Mouse (Mus musculus) liver, embryonic 13.5 days (tissue): ENCODE measurements around the gene Gm10358. TPM values are rescaled to one million over a fixed set of nuclear protein-coding genes. Genes with fewer than 3 reads are reported as not detected.
"Not testable (repeated sequence)": the region's sequence is repeated elsewhere in the genome, so short reads cannot be mapped to it uniquely, and the experiment has no call there.

ENCODE experiments used
- ATAC-seq: fragments of 200-750 bp; cut with Nextera tagmentation; 2 replicates; pipeline ENCODE4 v1.8.0; 2017; ENCODE audit warnings: low read depth, mild to moderate bottlenecking, moderate number of reproducible peaks, moderate library complexity
- DNase-seq: peaks from one replicate; pipeline ENCODE4 v3.0.0; 2022
- H3K27ac ChIP-seq: fragments of 300-500 bp; sonication (generic); 2 replicates; pipeline ENCODE4 v1.5.1; 2015; ENCODE audit warnings: moderate library complexity, mild to moderate bottlenecking, inconsistent platforms
- H3K27me3 ChIP-seq: fragments of 300-500 bp; sonication (generic); 2 replicates; pipeline ENCODE4 v1.6.1; 2015; ENCODE audit warnings: mild to moderate bottlenecking, inconsistent platforms
- H3K36me3 ChIP-seq: fragments of 300-500 bp; sonication (generic); 2 replicates; pipeline ENCODE4 v1.6.1; 2015; ENCODE audit warnings: mild to moderate bottlenecking, inconsistent platforms
- H3K4me1 ChIP-seq: fragments of 300-500 bp; sonication (generic); replicated peaks from 2 replicates; pipeline ENCODE4 v1.6.1; 2015; ENCODE audit warnings: inconsistent platforms
- H3K4me2 ChIP-seq: fragments of 300-500 bp; sonication (generic); 2 replicates; pipeline ENCODE4 v1.6.1; 2015; ENCODE audit warnings: inconsistent platforms, mild to moderate bottlenecking, moderate library complexity
- H3K4me3 ChIP-seq: fragments of 300-500 bp; sonication (generic); replicated peaks from 2 replicates; pipeline ENCODE4 v1.5.1; 2015; ENCODE audit warnings: mild to moderate bottlenecking, inconsistent platforms
- H3K9ac ChIP-seq: fragments of 300-500 bp; sonication (generic); 2 replicates; pipeline ENCODE4 v1.6.1; 2015; ENCODE audit warnings: mild to moderate bottlenecking, inconsistent platforms
- H3K9me3 ChIP-seq: fragments of 300-500 bp; sonication (generic); replicated peaks from 2 replicates; pipeline ENCODE4 v1.6.1; 2016; ENCODE audit warnings: inconsistent platforms
- WGBS: fragments of 180-500 bp; shearing (Covaris S2); methylation state at CpG from one replicate; pipeline ENCODE4 v1.1.7; 2015; ENCODE audit not compliant: insufficient replicate concordance; 5-methylcytosine and 5-hydroxymethylcytosine counted together
- polyA plus RNA-seq: library from polyadenylated mRNA; unstranded; fragments of >200 nt; fragmentation: Nextera tagmentation; extraction: Ambion mirVana; gene quantifications from 2 replicates; pipeline ENCODE4 v1.2.1, GENCODE M21; 2015

The Gm10358 gene
- 0.15 and 0.16 TPM in 2 replicates for polyA plus RNA-seq

DNA sequence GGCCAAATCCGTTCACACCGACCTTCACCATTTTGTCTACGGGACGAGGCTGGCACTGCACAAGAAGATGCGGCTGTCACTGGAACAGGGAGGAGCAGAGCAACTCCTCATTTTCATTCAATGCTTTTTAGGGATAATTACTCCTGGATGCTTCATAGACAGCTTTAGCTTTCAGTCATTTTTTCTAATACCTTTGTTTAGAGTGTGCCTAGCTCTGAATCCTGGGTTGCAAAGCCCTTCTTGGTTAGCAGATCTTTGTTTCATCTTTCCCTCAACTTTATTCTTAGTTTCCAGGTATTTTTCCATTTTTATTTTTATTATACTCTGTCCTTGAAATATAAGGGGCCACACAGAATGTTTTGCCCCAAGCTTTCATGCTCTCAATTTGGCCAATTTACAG is at the start of gene Gm10358:
Gene Gm10358, minus strand, starts transcription at position 101 of the 400 bp plus-strand sequence.
- DNase-seq: no peak
- WGBS: 83% methylated on average over 5 of the region's 5 CpGs
- ATAC-seq: no peak
- H3K36me3 ChIP-seq: no peaks in the 10 kb centered on the region
- no peak within 1 kb of the TSS for H3K9ac ChIP-seq
- H3K9me3 ChIP-seq: no peaks in the 10 kb centered on the region
- H3K27me3 ChIP-seq: no peaks in the 10 kb centered on the region
- H3K4me1 ChIP-seq: no peaks in the 10 kb centered on the region
- no peak within 1 kb of the TSS for H3K4me2 ChIP-seq
- H3K27ac ChIP-seq: no peak within 1 kb of the TSS
- H3K4me3 ChIP-seq: no peak within 1 kb of the TSS

DNA sequence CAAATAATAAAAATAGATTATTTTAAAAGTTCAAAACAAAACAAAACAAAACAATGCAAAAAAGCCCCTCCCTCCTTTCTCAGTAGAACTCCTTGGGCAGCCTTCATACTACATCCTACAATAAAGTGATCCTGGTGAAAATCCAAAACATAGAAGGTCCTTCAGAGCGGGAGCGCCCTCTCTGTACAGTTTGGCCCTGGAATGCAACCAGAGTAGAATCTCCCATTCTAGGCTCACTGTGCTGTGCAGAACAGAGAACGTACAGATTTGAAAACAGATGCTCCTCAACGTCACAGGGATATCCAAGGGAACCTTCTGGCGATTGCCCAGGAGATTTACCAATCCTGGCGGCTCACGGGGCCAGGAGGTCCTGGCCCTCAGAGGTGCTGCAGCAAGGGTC is 42.0 kb upstream of the Gm10358 start, which contains the start of gene Iqcm:
Gene Iqcm, plus strand, starts transcription at position 301 of the 400 bp plus-strand sequence.
- ATAC-seq (no peak), DNase-seq (no peak)
- H3K27ac ChIP-seq: no peak within 1 kb of the TSS
- H3K9ac ChIP-seq: no peak within 1 kb of the TSS
- H3K4me2 ChIP-seq: no peak within 1 kb of the TSS
- 78% methylated on average over 7 of the region's 7 CpGs for WGBS
- no peak within 1 kb of the TSS for H3K4me3 ChIP-seq
- H3K27me3 ChIP-seq: no peaks in the 10 kb centered on the region
- no peaks in the 10 kb centered on the region for H3K36me3 ChIP-seq
- H3K4me1 ChIP-seq: no peaks in the 10 kb centered on the region
- H3K9me3 ChIP-seq: peaks cover 12% of the 10 kb centered on the region; the same call in 1 of the 2 replicates

DNA sequence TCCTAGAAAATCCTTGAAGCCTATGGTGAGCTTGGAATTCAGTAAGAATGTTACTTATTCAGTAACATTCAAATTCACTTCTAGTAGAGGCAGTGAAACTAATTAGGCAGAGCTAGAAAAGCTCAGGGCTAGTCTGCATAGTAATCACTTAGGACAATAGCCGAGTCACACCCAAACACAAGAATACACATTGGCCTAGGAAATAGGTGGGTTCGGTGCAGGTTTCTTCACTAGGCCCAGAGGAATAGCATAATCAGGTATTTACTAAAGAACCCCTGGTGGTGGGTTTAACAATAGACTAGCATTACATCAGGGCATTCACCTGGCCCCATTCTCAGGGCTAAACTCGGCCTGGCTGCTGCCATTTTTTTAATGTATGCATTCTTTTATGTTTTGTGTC is 9.3 kb upstream of the Gm10358 start:
- WGBS: 64% methylated on average over 3 of the region's 3 CpGs

DNA sequence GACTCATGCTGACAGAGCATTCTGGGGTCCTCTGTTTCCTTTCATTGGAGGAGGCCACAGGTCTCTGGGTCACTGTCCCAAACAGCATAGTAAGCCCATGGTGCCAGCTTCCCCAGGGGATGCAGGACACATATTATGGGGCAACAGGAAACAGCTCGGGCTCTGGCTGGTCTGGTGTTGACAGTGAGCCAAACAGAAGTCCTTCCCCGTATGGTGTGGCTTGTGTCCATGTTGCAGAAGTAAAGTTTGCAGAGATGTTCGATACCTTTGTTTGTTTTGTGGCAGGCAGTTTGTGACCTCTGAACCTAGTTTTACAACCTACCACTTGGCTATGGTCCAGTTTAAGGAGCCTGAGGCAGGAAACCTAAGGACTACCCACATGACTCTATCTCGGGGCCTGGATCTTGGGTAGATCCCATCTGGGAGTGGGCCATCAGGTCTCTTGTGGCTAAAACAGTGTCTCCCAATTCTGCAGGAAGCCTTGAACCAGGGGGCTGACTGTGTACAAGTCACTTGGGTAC is 21.6 kb downstream of the Gm10358 start:
- no peaks in the 10 kb centered on the region for H3K4me1 ChIP-seq
- no peak overlapping the region for H3K27ac ChIP-seq
- WGBS: 66% methylated on average over 4 of the region's 4 CpGs
- no peaks in the 10 kb centered on the region for H3K36me3 ChIP-seq
- ATAC-seq (no peak), DNase-seq (no peak)
- no peaks in the 10 kb centered on the region for H3K27me3 ChIP-seq
- no peak overlapping the region for H3K9ac ChIP-seq
- no peak overlapping the region for H3K4me2 ChIP-seq
- H3K9me3 ChIP-seq: peaks cover 8% of the 10 kb centered on the region; the same call in 1 of the 2 replicates
- H3K4me3 ChIP-seq: no peak overlapping the region

More for the DNA sequence above, 9.3 kb upstream of the Gm10358 start:
- H3K4me3 ChIP-seq, H3K9me3 ChIP-seq, H3K9ac ChIP-seq, H3K4me2 ChIP-seq, H3K27me3 ChIP-seq, H3K4me1 ChIP-seq, H3K27ac ChIP-seq, DNase-seq, ATAC-seq, H3K36me3 ChIP-seq: not testable (repeated sequence)

DNA sequence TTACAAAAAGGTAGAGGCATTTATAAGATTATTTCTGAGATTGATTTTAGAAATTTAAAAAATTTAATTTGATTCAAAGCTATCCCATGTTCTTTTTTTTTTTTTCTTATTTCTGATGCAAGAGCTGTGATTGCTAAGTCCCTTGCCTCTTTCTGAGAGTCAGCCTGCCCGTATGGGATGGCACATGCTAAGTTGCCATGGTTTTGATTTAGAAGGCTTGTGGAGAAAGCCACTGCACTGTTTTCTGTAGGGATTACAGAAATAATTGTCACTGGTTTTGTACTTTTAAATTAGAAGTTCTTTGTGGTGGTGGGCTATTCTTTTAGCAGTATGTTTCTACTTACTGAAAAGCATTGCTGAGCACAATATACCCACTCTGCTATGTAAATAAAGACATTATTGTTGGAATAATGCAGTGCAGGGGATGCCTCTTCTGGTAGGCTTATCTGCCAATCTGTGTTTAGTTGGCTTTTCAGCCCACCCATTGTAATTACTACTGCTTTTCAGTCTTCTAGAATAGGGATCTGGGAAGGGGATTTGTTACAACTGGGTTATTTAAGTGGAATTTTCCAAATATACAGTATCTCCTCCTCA is 30.8 kb downstream of the Gm10358 start:
- DNase-seq (no peak), ATAC-seq (no peak)
- no peaks in the 10 kb centered on the region for H3K27me3 ChIP-seq
- H3K4me2 ChIP-seq: no peak overlapping the region
- 58% methylated on average over 1 of the region's 1 CpGs for WGBS
- H3K4me3 ChIP-seq: no peak overlapping the region
- H3K27ac ChIP-seq: no peak overlapping the region
- no peaks in the 10 kb centered on the region for H3K9me3 ChIP-seq
- H3K4me1 ChIP-seq: no peaks in the 10 kb centered on the region
- no peak overlapping the region for H3K9ac ChIP-seq
- H3K36me3 ChIP-seq: no peaks in the 10 kb centered on the region

DNA sequence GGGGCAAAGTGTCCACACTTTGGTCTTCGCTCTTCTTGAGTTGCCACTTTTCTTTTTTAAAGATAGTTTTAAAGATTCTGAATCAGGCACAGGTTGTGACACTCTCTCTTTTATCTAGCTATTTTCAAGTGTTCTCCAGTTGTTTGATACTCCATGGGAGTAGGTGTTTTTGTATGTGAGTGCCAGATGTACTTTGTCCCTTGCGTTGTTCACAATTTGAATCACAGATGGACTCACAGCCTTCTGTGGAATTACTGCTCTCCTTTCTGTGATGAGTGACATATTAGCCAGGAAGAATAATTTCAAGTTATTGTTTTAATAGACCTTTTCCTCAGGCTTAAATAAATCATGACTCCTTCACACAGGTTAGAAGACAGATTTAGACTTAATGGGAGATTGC is 34.4 kb downstream of the Gm10358 start:
- no peaks in the 10 kb centered on the region for H3K4me1 ChIP-seq
- no peak overlapping the region for H3K27ac ChIP-seq
- no peak overlapping the region for H3K4me2 ChIP-seq
- DNase-seq: no peak
- no peaks in the 10 kb centered on the region for H3K9me3 ChIP-seq
- H3K36me3 ChIP-seq: no peaks in the 10 kb centered on the region
- 77% methylated on average over 2 of the region's 2 CpGs for WGBS
- H3K27me3 ChIP-seq: no peaks in the 10 kb centered on the region
- H3K4me3 ChIP-seq: no peak overlapping the region
- H3K9ac ChIP-seq: no peak overlapping the region
- ATAC-seq: no peak

Other genes with a start within 250 kb of the Gm10358 start
- gene Rasd2, start 192.6 kb downstream of the Gm10358 start, polyA plus RNA-seq: not detected in 2 replicates
- not detected in 2 replicates for gene Iqcm, start 42.1 kb upstream of the Gm10358 start, polyA plus RNA-seq